Mouse (Mus musculus): ENCODE data around the gene Trpm7.

Gene Trpm7

DNA sequence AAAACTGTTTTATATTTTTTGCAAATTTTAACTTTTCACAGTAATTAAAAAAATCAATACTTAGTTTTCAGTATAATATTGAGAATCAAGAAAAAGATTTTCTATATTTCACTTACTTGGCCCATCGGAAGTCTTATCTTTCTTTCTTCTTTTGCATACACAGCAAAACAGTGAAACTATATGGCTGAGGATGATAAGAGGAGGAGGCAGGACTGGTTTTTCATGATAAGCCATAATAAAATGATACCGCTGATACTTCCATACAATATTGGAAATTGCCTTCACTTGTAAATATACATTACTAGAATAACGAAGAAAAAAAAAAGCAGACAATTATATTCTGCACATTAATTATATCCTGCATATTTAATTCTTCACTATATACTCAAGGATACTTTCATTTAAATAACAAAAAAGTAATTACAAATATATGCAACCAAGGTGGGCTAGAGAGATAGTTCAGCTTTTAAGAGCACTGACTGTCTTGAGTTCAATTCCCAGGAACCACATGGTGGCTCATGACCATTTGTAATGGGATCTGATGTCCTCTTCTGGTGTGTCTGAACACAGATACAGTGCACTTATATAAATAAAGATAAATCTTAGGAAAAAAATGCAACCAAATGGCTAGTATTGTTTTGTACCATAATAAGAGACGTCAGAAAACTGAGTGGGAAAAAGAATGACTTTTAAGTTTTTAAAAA lies 59.2 kb downstream of the Trpm7 start:
- DNase-seq (ENCODE audit: low spot score in 2 of 2), result no peak

DNA sequence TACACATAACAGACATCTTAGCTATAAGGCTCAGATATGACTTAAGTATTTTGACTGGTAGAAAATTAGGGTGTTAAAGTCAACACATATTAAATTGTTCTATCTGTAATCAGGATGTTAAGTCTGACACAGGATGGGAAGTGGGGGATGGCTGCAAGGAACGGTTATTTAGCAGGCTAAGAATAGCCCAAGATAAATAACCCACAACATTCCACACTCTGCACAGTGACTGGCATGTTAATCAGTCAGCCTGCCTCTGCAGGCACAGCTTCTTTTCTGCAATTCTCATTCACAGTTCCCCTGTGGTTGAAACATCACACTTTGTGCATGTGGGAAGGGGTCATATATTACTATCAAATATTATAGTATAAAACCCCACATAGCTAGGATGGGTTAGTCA lies 60.2 kb downstream of the Trpm7 start:
- DNase-seq (ENCODE audit: low spot score in 2 of 2), result no peak

- no peak for DNase-seq (ENCODE audit: low spot score in 2 of 2)
Measured at GRCm38 (mm10) chr2:126801980-126802379, 74.0 kb downstream of the Trpm7 start.

DNA sequence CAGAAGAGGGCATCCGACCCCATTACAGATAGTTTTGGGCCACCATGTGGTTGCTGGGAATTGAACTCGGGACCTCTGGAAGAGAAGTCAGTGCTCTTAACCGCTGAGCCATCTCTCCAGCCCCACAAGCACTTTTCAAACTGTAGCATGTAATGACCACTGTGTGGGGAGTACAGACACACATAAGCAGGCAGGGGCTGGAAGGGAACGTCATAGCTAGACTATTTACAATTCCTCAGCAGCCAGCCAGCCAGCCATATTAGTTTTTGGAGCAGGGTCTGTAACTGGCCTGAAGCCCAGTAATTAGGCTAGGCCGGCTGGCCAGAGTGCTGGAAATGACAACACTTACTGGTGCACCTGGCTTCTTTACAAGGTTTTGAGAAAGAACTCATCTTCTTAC lies 77.6 kb downstream of the Trpm7 start:
- DNase-seq (ENCODE audit: low spot score in 2 of 2), result no peak

DNA sequence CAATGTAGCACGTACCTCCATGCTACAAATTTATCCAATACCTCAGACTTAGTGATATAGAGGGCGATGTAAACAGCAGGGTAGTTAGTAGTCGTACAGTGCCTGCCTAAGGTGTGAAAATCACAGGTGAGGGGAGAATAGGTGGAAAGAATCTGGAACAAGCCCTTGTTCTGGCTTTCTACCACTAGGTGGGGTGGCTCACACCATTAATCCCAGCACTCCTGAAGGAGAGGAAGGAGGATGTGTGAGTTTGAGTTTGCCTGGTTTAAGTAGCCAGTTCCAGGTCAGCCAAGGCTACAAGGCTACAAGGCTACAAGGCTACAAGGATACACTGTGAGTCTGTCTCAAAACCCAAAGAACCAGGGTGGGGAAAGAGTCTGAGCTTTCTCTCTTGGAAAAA lies 80.3 kb downstream of the Trpm7 start:
- DNase-seq (ENCODE audit: low spot score in 2 of 2), result no peak

- DNase-seq (ENCODE audit: low spot score in 2 of 2), result no peak
Measured at GRCm38 (mm10) chr2:126792611-126793010, 83.4 kb downstream of the Trpm7 start.

GRCm38 (mm10) chr2:126787721-126788342 lies 88.2 kb downstream of the Trpm7 start:
- DNase-seq (ENCODE audit: low spot score in 2 of 2), result no peak

- no peak for DNase-seq (ENCODE audit: low spot score in 2 of 2)
Measured at GRCm38 (mm10) chr2:126783370-126783769, 92.7 kb downstream of the Trpm7 start, which contains the start of gene Usp50. Gene Usp50 (minus strand): TSS chr2:126783470.

DNA sequence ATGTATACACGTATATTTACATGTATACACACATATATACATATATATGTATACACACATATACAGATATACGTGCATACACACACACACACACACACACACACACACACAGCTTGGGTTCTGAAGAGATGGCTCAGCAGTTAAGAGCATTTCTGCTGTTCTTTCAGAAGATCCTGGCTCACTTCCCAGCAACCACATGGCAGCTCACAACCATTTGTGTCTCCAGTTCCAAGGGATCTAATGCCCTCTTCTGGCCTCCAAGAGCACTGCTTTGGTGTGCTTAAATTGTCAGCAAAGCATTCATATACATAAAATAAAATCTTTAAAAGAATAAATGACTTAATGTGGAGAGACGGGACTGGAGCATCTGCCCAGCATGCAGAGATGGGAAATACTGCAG lies 93.6 kb downstream of the Trpm7 start:
- peak in 1 of 2 experiments; percentile 14 for DNase-seq (ENCODE audit: low spot score in 2 of 2)

GRCm38 (mm10) chr2:126781478-126781877 lies 94.6 kb downstream of the Trpm7 start:
- DNase-seq (ENCODE audit: low spot score in 2 of 2), result no peak

GRCm38 (mm10) chr2:126780286-126780685 lies 95.7 kb downstream of the Trpm7 start:
- no peak for DNase-seq (ENCODE audit: low spot score in 2 of 2)

- no peak for DNase-seq (ENCODE audit: low spot score in 2 of 2)
Measured at GRCm38 (mm10) chr2:126778806-126779205, 97.2 kb downstream of the Trpm7 start.

- no peak for DNase-seq (ENCODE audit: low spot score in 2 of 2)
Measured at GRCm38 (mm10) chr2:126776416-126776815, 99.6 kb downstream of the Trpm7 start.

DNA sequence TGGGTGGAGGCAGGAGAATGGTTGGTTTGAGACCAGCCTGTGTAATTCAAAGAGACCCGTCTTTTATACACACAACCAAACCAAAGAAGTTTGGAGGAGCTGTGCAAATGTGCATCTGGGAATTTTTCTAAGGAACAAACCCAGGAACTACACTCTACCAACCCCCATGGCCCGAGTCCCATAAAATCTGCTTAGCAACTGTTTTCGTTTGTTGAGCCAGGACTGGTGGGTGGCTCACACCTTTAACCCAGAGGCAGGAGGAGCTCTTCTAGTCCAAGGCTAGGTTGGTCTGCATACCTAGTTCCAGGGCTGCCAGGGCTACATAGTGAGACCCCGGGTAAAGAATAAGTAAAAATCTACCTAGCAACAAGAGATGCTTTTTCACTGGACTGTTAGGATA lies 100.1 kb downstream of the Trpm7 start:
- no peak for DNase-seq (ENCODE audit: low spot score in 2 of 2)

DNA sequence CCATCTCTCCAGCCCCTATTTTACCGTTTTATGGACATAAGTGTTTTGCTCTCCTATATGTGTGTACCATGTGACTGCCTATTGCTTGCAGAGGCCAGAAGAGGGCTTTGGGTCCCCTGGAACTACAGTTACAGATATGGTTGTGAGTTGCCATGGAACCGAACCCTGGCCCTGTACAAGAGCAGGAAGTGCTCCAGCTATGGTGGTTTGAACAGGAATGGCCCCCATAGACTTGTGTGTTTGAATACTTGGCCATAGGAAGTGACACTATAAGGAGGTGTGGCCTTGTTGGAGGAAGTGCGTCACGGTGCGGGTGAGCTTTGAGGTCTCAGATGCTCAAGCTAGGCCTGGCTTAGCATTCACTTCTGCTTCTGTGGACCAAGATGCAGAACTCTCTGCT lies 103.8 kb downstream of the Trpm7 start:
- no peak for DNase-seq (ENCODE audit: low spot score in 2 of 2)

- no peak for DNase-seq (ENCODE audit: low spot score in 2 of 2)
Measured at GRCm38 (mm10) chr2:126769431-126770181, 106.4 kb downstream of the Trpm7 start.

DNA sequence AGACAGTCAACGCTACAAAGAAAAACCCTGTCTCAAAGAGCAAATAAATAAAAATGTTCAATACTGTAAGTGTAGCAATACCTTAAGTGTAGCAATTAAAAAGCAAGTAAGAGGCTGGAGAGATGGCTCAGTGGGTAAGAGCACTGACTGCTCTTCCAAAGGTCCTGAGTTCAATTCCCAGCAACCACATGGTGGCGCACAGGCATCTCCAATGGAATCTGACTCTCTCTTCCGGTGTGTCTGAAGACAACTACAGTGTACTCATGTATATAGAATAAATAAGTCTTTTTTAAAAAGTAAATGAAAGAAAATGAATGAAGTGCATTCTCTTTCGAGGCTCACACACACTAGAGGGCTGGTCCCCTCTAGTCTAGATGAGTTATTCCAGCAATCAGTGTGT lies 107.8 kb downstream of the Trpm7 start:
- DNase-seq (ENCODE audit: low spot score in 2 of 2), result no peak

- DNase-seq (ENCODE audit: low spot score in 2 of 2), result no peak
Measured at GRCm38 (mm10) chr2:126767599-126767998, 108.4 kb downstream of the Trpm7 start.

DNA sequence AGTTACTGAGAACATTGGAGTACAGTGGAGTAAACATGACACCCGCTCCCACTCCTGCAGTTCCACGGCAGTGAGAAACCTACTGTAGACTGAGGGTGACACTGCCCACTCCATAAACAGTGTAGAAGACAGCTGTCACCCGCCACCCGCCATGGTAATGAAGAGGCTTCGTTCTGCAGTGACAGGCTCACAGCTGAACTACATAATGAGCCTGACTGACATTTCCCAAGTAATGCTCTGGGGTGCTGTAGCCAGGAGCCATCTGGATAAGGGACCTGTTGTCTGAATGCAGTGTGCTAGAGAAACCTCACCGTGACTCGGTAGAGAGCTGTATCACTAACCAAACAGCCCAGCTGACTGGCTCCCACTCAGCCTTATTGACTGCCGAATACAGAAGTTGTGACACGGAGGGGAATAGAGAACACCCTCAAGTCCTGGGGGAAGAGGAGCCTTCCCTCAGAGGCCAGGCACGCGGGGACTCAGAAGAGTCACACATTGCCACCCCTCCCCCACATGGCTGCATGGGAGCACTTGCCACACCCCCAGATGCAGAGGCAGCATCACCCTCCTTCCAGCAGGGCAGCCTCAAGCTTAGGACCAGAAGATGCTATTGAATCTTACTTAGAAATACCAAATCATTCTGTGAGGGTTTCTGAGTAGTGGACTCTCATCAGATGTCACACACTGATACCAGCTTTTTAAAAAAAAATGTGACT lies 110.0 kb downstream of the Trpm7 start:
- no peak for DNase-seq (ENCODE audit: low spot score in 2 of 2)

DNA sequence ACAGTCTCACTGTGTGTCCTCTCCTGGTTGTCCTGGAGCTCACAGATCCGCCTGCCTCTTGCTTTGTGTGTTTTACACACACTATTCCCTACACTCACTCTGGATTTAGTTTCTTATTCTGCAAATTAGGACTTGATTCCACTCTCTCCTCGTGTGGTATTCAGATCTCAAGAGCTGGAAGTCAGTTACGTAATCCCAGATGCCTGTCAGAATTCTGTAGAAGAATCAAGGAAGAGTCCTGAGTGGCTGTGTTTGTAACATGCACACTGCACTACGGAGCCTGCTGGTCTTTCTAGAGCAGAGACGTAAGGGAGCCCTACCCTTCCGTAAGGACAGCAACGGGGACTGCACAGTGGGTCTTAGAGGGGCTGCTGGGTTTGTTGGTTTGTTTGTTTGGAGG lies 116.7 kb downstream of the Trpm7 start:
- DNase-seq (ENCODE audit: low spot score in 2 of 2), result no peak

DNA sequence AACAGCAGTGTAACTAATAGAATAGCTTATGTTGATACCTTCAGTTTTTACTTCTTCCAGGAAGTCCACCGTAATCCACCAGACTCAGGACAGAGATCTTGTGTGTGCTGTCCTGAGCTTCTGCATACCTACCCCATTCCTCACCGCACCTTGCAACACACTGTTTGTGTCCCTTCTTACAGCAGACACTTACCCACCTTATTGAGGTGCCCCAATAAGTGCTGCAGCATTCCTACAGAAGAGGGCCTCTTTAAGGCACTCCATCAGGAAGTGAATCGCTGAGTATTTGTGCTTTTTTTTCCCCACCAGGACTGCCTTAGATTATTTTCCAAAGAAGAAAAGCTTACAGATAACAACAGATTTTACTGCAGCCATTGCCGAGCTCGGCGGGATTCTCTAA lies 120.4 kb downstream of the Trpm7 start:
- no peak for DNase-seq (ENCODE audit: low spot score in 2 of 2)

GRCm38 (mm10) chr2:126743389-126743788 lies 132.6 kb downstream of the Trpm7 start:
- no peak for DNase-seq (ENCODE audit: low spot score in 2 of 2)

Data from urinary bladder, adult 18-20 months (tissue).